ENCODE assay signal across 8 mouse cellular contexts in the genomic region with DNA sequence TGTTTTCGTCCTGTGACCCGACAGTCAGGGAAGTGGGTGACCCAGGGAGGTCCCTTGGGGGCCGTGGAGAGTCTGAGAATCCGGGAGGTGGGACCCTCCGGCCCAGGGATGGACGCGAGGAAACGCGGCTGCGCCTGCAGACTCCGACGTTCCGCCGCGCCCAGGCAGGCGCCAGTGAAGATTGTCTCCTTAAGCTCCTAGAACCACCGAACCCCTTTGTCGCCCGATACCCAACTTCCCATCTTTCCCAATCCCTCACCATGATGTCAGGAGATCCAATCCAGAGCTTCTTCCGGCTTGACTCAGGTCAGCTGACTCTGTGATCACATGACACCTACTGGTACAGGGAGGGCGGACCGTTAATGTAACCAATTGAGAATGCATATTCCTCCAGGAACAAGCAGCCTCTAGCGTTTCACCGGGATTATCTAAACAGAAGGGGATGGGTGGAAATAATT. TPM values are rescaled to one million over a fixed set of nuclear protein-coding genes. Genes with fewer than 3 reads are reported as not detected.
DNase-seq lines count a peak whose midpoint lies in the region; ATAC-seq and TF ChIP-seq lines count a peak whose summit lies in the region.

A gene (minus strand): TSS at position 319 of the 458 bp plus-strand sequence.

- H3K27me3 ChIP-seq in G1E (ENCODE audit: insufficient read depth, low read length), result peaks cover 7% of the 10 kb centered on the region; the same call in 1 of the 2 replicates
- 0 out of 2 replicates have a peak, but pooled peaks cover 4% of the 10 kb centered on the region for H3K27me3 ChIP-seq in forebrain, embryonic 16.5 days (replicated peaks; ENCODE audit: control insufficient read depth, insufficient read depth, low read length)
- no peaks in the 10 kb centered on the region for H3K27me3 ChIP-seq in lung, embryonic 14.5 days (ENCODE audit: insufficient read depth, low read length)
- no peaks in the 10 kb centered on the region for H3K27me3 ChIP-seq in thymus, adult 2 months (ENCODE audit: control insufficient read depth, insufficient read depth, low read length)

- H3K9ac ChIP-seq in forebrain, embryonic 16.5 days (replicated peaks; ENCODE audit: low read depth, low read length), result peak within 1 kb of the TSS; percentile 85
- peak within 1 kb of the TSS; percentile 64 for H3K9ac ChIP-seq in lung, embryonic 14.5 days

- intact Hi-C loops in heart, postnatal 36 days (cut with DNase I), result no loop called here

- WGBS in forebrain, embryonic 16.5 days, result 0% methylated on average over 24 of the region's 24 CpGs
- WGBS in lung, embryonic 14.5 days, result under 1% methylated on average over 24 of the region's 24 CpGs
- under 1% methylated on average over 24 of the region's 24 CpGs for WGBS in olfactory bulb, adult 2 months
- under 1% methylated on average over 24 of the region's 24 CpGs for WGBS in thymus, adult 2 months

- no peak for TF ChIP-seq CTCF in G1E (IDR thresholded peaks at IDR 0.05; ENCODE audit: low read depth, low read length)
- TF ChIP-seq CTCF in layer of hippocampus, adult 2 months (conservative IDR thresholded peaks at IDR 0.05), result no peak
- TF ChIP-seq CTCF in lung, embryonic 14.5 days (IDR thresholded peaks at IDR 0.05; ENCODE audit: low read depth), result no peak
- TF ChIP-seq CTCF in olfactory bulb, adult 2 months (IDR thresholded peaks at IDR 0.05; ENCODE audit: insufficient read depth, low read depth, low read length), result no peak
- TF ChIP-seq CTCF in thymus, adult 2 months (IDR thresholded peaks at IDR 0.05; ENCODE audit: borderline replicate concordance, control insufficient read depth, extremely low read depth, insufficient read depth, low read length, poor library complexity), result no peak

- H3K4me2 ChIP-seq in forebrain, embryonic 16.5 days (ENCODE audit: low read length), result peak within 1 kb of the TSS; percentile 83
- H3K4me2 ChIP-seq in lung, embryonic 14.5 days, result peak within 1 kb of the TSS; percentile 91

- peaks cover 33% of the 10 kb centered on the region for H3K36me3 ChIP-seq in G1E (replicated peaks)
- H3K36me3 ChIP-seq in forebrain, embryonic 16.5 days (ENCODE audit: control insufficient read depth, insufficient read depth), result no peaks in the 10 kb centered on the region
- H3K36me3 ChIP-seq in lung, embryonic 14.5 days (ENCODE audit: insufficient read depth), result 0 out of 2 replicates have a peak, but pooled peaks cover 9% of the 10 kb centered on the region
- H3K36me3 ChIP-seq in thymus, adult 2 months (ENCODE audit: control insufficient read depth, insufficient read depth, low read length), result peaks cover 9% of the 10 kb centered on the region

- H3K4me3 ChIP-seq in G1E (ENCODE audit: low read depth, low read length), result peak within 1 kb of the TSS; percentile 91
- peak within 1 kb of the TSS; percentile 73 for H3K4me3 ChIP-seq in forebrain, embryonic 16.5 days (replicated peaks; ENCODE audit: low read length)
- H3K4me3 ChIP-seq in layer of hippocampus, adult 2 months, result peak within 1 kb of the TSS; percentile 99
- H3K4me3 ChIP-seq in lung, embryonic 14.5 days (ENCODE audit: low read depth, low read length), result peak within 1 kb of the TSS; percentile 68
- peak within 1 kb of the TSS; percentile 73 for H3K4me3 ChIP-seq in olfactory bulb, adult 2 months (ENCODE audit: insufficient read depth, low read depth, low read length)
- peak within 1 kb of the TSS; percentile 81 for H3K4me3 ChIP-seq in thymus, adult 2 months (ENCODE audit: control insufficient read depth, insufficient read depth, low read length)

- H3K9me3 ChIP-seq in G1E (replicated peaks), result no peaks in the 10 kb centered on the region
- no peaks in the 10 kb centered on the region for H3K9me3 ChIP-seq in forebrain, embryonic 16.5 days (ENCODE audit: control insufficient read depth, low read length)
- no peaks in the 10 kb centered on the region for H3K9me3 ChIP-seq in lung, embryonic 14.5 days (ENCODE audit: low read depth, low read length)

- H3K27ac ChIP-seq in forebrain, embryonic 16.5 days (ENCODE audit: low read length), result peak within 1 kb of the TSS; percentile 74
- peak within 1 kb of the TSS; percentile 90 for H3K27ac ChIP-seq in layer of hippocampus, adult 2 months
- H3K27ac ChIP-seq in lung, embryonic 14.5 days (ENCODE audit: low read depth), result no peak within 1 kb of the TSS
- H3K27ac ChIP-seq in olfactory bulb, adult 2 months (ENCODE audit: insufficient read depth, low read depth, low read length), result 0 out of 2 replicates have a peak within 1 kb of the TSS, but pooled peaks have one; percentile 8
- H3K27ac ChIP-seq in thymus, adult 2 months (ENCODE audit: control insufficient read depth, insufficient read depth, low read length), result peak within 1 kb of the TSS; percentile 77

- peak; percentile 66 for ATAC-seq in G1E (ENCODE audit: extremely low read depth, insufficient number of reproducible peaks, low FRiP score, poor library complexity, severe bottlenecking)
- peak; percentile 95 for ATAC-seq in forebrain, embryonic 16.5 days
- peak; percentile 92 for ATAC-seq in lung, embryonic 14.5 days (ENCODE audit: insufficient read depth)

- DNase-seq in G1E (ENCODE audit: low spot score), result peak; percentile 93
- peak; percentile 91 to 97 for DNase-seq in cerebellum, adult 18-20 months
- DNase-seq in heart, postnatal 36 days, result peak; percentile 86
- peak; percentile 91 to 95 for DNase-seq in layer of hippocampus, adult 2 months (ENCODE audit: low spot score in 2 of 2)
- peak; percentile 99 for DNase-seq in lung, embryonic 14.5 days
- peak; percentile 84 for DNase-seq in thymus, adult 2 months

- peaks cover 38% of the 10 kb centered on the region for H3K4me1 ChIP-seq in G1E (ENCODE audit: insufficient read depth, low read depth, low read length)
- peaks cover 22% of the 10 kb centered on the region for H3K4me1 ChIP-seq in forebrain, embryonic 16.5 days (replicated peaks; ENCODE audit: control insufficient read depth, insufficient read depth, low read length)
- no peaks in the 10 kb centered on the region for H3K4me1 ChIP-seq in lung, embryonic 14.5 days (ENCODE audit: insufficient read depth)
- H3K4me1 ChIP-seq in olfactory bulb, adult 2 months (ENCODE audit: control insufficient read depth, insufficient read depth, low read length), result peaks cover 20% of the 10 kb centered on the region
- H3K4me1 ChIP-seq in thymus, adult 2 months (replicated peaks; ENCODE audit: control insufficient read depth, insufficient read depth, low read length), result peaks cover 16% of the 10 kb centered on the region

- TF ChIP-seq POLR2A in olfactory bulb, adult 2 months (IDR thresholded peaks at IDR 0.05; ENCODE audit: insufficient read depth, low read depth, low read length), result peak; percentile 52
- TF ChIP-seq POLR2A in thymus, adult 2 months (IDR thresholded peaks at IDR 0.05; ENCODE audit: control insufficient read depth, extremely low read depth, insufficient read depth, low read length, poor library complexity), result no peak

RNA-seq across cellular contexts. Expression of the gene that starts here (rescaled TPM):
- 40.3 and 59.7 TPM in 2 replicates for total RNA-seq in G1E (2014; fragmentation: Nextera tagmentation)
- 130 and 175 TPM in 2 replicates for total RNA-seq in G1E (2017)
- 33.3 and 36.2 TPM in 2 replicates for polyA plus RNA-seq in G1E (2012)
- 185 and 213 TPM in 2 replicates for polyA plus RNA-seq in forebrain, embryonic 16.5 days (2015; fragmentation: Nextera tagmentation; extraction: Ambion mirVana)
- 10 to 100 TPM; 26.6 to 29.6 TPM for total RNA-seq in heart, postnatal 36 days (2021)
- total RNA-seq in layer of hippocampus, adult 2 months (2021), result 10 to 100 TPM; 94.5 to 94.7 TPM
- 78.5 and 79.2 TPM in 2 replicates for polyA plus RNA-seq in lung, embryonic 14.5 days (2014; fragmentation: Nextera tagmentation; extraction: Ambion mirVana)
- not detected in 2 replicates for polyA plus RNA-seq in olfactory bulb, adult 2 months (2012; ENCODE audit: insufficient read depth, insufficient read length, low replicate concordance, missing spikeins)
- polyA plus RNA-seq in thymus, adult 2 months (2012; rRNA removed), result 318 and 366 TPM in 2 replicates

Comparison
In these comparisons a context has a peak if more than half of its experiments do, and no peak if none do; other contexts are left out.
1. RNA of the gene that starts here (polyA plus RNA-seq): 318 to 366 TPM in thymus, adult 2 months, 185 to 213 TPM in forebrain, embryonic 16.5 days, 78.5 to 79.2 TPM in lung, embryonic 14.5 days and 33.3 to 36.2 TPM in G1E; not detected in olfactory bulb, adult 2 months; every median in the first group is over 10 times any median in the second.
2. Peak in every context shown above with its lines, with median percentiles within 50 percentile points of each other: ATAC-seq, DNase-seq and H3K4me3 ChIP-seq.